Mouse (Mus musculus) adrenal gland, postnatal 10 days (tissue): ENCODE data around the gene Ggn. TPM values are rescaled to one million over a fixed set of nuclear protein-coding genes. Genes with fewer than 3 reads are reported as not detected.
"Not testable (repeated sequence)": the region's sequence is repeated elsewhere in the genome, so short reads cannot be mapped to it uniquely, and the experiment has no call there.

Source experiments
- DNase-seq: peaks from one replicate; pipeline ENCODE4 v3.0.0; 2021; ENCODE audit warnings: mixed read lengths
- total RNA-seq, 2 experiments: library from RNA; stranded (reverse); gene quantifications; 2 replicates each; pipeline ENCODE4 v1.2.3; 2021

Ggn gene
- total RNA-seq, 2 experiments from 2014 or later: 0.69 to 1.3 TPM

DNA sequence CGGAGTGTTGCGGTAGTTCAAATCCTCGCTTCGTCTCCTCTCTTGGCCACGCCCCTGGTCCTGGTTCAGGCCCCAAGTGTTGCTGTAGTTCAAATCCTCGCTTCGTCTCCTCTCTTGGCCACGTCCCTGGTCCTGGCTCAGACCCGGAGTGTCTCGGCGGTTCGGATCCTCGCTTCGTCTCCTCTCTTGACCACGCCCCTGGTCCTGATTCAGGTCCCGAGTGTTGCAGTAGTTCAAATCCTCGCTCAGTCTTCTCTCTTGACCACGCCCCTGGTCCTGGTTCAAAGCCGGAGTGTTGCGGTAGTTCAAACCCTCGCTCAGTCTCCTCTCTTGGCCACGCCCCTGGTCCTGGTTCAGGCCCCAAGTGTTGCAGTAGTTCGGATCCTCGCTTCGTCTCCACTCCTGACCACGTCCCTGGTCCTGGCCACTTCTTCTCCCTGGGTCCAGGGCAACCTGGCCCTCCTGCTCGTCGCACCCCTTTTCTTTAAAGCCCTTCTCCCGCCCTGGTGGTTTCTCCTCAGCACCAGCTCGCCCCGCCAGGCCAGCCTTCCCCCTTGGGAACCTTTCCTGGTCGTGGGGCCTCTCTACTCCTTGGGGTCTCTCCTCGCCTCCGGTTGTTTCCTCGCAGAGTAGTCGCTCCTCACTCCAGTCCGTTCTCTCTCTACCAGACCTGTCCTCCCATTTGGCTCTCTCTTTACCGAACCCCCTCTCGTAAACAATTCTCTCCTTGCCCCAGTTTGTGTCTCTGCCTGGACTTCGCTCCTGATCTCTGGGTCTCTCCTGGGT lies 43.0 kb downstream of the Ggn start:
- not testable (repeated sequence) for DNase-seq

DNA sequence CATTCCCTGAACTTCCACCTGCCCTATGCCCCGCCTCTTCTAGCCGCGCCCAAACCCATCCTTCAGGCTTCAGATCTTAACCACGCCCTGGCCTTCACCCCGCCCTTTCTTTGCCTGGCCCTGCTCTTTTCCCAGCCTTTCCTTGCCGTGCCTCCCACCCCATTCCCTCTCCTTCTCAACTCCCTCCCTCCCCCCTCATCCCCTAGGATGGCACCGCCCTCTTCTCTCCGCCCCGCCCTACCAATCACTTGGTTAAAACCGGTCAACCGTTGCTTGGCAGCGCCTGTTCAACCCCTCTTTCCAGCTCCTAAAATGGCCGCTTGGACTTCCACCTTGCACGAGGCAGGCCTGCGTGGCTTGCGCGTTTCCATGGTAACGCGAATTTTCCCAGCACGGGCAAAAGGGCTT lies 43.7 kb downstream of the Ggn start, which contains the start of gene Catsperg1:
TSS of gene Catsperg1 (minus strand) at position 361 of the 408 bp plus-strand sequence.
- DNase-seq: peak; percentile 7

DNA sequence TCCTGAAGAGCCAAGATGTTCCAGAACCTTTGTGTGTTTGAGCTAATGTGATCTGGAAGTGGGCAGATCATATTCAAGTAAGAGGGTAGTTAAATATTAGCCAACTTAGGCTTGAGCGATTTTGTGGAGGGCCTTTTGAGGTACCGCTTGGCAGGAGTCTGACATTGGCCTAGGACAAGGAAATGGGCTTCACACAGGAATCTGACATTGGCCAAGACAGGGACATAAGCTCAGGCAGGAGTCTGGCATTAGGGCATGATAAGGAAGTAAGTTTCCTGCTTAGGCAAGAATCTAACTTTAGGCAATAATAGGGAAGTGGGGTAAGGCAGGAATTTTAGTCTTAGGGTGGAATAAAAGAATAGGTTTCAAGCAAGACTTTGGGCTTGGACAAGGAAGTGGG lies 44.2 kb downstream of the Ggn start:
- no peak for DNase-seq

DNA sequence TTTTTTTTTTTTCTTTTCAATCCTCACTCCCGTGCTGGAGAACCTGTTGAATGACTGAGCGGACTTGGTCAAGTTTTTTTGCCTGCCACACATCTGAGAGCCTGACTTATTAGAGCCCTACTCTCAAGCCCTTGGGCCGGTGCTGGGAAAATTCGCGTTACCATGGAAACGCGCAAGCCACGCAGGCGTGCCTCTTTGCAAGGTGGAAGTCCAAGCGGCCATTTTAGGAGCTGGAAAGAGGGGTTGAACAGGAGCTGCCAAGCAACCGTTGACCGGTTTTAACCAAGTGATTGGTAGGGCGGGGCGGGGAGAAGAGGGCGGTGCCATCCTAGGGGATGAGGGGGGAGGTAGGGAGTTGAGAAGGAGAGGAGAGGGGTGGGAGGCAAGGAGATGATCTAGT lies 44.8 kb downstream of the Ggn start:
- no peak for DNase-seq

Other genes starting within 250 kb of the Ggn start
- gene Actn4, start 207.9 kb upstream of the Ggn start, total RNA-seq: 100 to 1,000 TPM; 236 to 261 TPM
- 100 to 1,000 TPM; 240 to 250 TPM for gene Eif3k, start 188.3 kb upstream of the Ggn start, total RNA-seq
- 1 to 10 TPM; 3.3 to 4.9 TPM for gene Map4k1, start 188.2 kb upstream of the Ggn start, total RNA-seq
- 10 to 100 TPM; 11.2 to 44.9 TPM for gene Ryr1, start 45.0 kb upstream of the Ggn start, total RNA-seq
- 1 to 10 TPM; 2.1 to 2.2 TPM for gene Rasgrp4, start 35.4 kb upstream of the Ggn start, total RNA-seq
- gene Fam98c, start 14.0 kb upstream of the Ggn start, total RNA-seq: 10 to 100 TPM; 12.9 to 17.3 TPM
- 1 to 10 TPM; 4.8 to 9.6 TPM for gene Spred3, start 201 bp downstream of the Ggn start, total RNA-seq
- 100 to 1,000 TPM; 214 to 221 TPM for gene Psmd8, start 10.5 kb downstream of the Ggn start, total RNA-seq
- under 1 TPM; 0.42 to 0.61 TPM for gene Catsperg1, start 43.8 kb downstream of the Ggn start, total RNA-seq
- 1 to 10 TPM; 3.7 to 4.6 TPM for gene Kcnk6, start 62.3 kb downstream of the Ggn start, total RNA-seq
- 10 to 100 TPM; 77.2 to 81.7 TPM for gene Yif1b, start 68.1 kb downstream of the Ggn start, total RNA-seq
- 1 to 10 TPM; 2.0 to 2.4 TPM for gene 2200002D01Rik, start 78.3 kb downstream of the Ggn start, total RNA-seq
- 10 to 100 TPM; 33.2 to 36.6 TPM for gene Spint2, start 111.7 kb downstream of the Ggn start, total RNA-seq
- 10 to 100 TPM; 13.8 to 14.3 TPM for gene Ppp1r14a, start 119.1 kb downstream of the Ggn start, total RNA-seq
- gene Dpf1, start 133.7 kb downstream of the Ggn start, total RNA-seq: 1 to 10 TPM; 1.4 to 2.6 TPM